Mouse (Mus musculus) ES-Bruce4 (cell line): ENCODE results near the gene Supt4a.

Experiments used
- CTCF ChIP-seq: IDR thresholded peaks from one replicate; pipeline ENCODE4 v1.8.1; 2011; ENCODE audit warnings: low read depth, low read length
- EP300 ChIP-seq: IDR thresholded peaks from 2 replicates; pipeline ENCODE4 v1.6.1; 2011; ENCODE audit warnings: low read depth, low read length; ENCODE audit not compliant: insufficient read depth
- POLR2A ChIP-seq: IDR thresholded peaks from one replicate; pipeline ENCODE4 v1.8.1; 2011; ENCODE audit warnings: low read length; ENCODE audit not compliant: insufficient read depth

- no peak for TF ChIP-seq CTCF
- TF ChIP-seq POLR2A = no peak
- TF ChIP-seq EP300 = no peak
Measured at GRCm38 (mm10) chr11:87710262-87710615, 27.1 kb upstream of the Supt4a start.
